Comparison of ENCODE assay signal across 15 mouse cellular contexts in the genomic region with DNA sequence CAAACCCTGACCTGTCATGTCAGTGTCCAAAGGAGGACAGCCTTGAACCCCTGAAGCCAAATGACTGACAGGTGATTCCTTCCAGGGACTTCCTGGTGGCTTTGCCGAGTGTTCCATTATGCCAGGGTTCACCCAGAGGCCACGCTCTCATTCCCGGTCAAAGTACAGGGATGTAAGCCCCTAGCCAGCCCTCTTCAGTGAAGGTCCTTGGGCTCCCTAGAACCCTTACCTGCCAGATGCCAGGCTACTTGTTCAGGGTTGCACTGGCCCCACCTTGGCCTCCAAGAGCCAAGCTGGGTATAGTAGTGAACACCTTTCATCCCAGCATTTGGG. TPM values are rescaled to one million over a fixed set of nuclear protein-coding genes. Genes with fewer than 3 reads are reported as not detected.
DNase-seq lines count a peak whose midpoint lies in the region; ATAC-seq and TF ChIP-seq lines count a peak whose summit lies in the region.
"Had no signal": no experiment of that assay in that cellular context is flagged by ENCODE, and none has a peak within 500 bp of the region (broad histone marks: within the 10 kb centered on the region; RNA-seq: fewer than 3 reads in every experiment).

No protein-coding gene starts in this region.

- H3K27ac ChIP-seq in kidney, embryonic 15.5 days, result no peak overlapping the region
- H3K27ac ChIP-seq in liver, adult 2 months (replicated peaks; ENCODE audit: insufficient read depth, low read depth, low read length), result no peak overlapping the region
- no peak overlapping the region for H3K27ac ChIP-seq in liver, embryonic 11.5 days (ENCODE audit: low read depth, low read length)
- H3K27ac ChIP-seq in intestine, embryonic 15.5 days, result no peak overlapping the region
- H3K27ac ChIP-seq: gastrocnemius, adult 2 months; heart, embryonic 15.5 days; hindbrain, embryonic 12.5 days; hindbrain, postnatal 0 days; liver, embryonic 12.5 days; macrophage had no signal

- H3K36me3 ChIP-seq in kidney, embryonic 15.5 days, result no peaks in the 10 kb centered on the region
- no peaks in the 10 kb centered on the region for H3K36me3 ChIP-seq in liver, adult 2 months (ENCODE audit: control insufficient read depth, insufficient read depth, low read length)
- no peaks in the 10 kb centered on the region for H3K36me3 ChIP-seq in liver, embryonic 11.5 days (ENCODE audit: control insufficient read depth, insufficient read depth, low read length)
- no peaks in the 10 kb centered on the region for H3K36me3 ChIP-seq in intestine, embryonic 15.5 days
- H3K36me3 ChIP-seq: heart, embryonic 15.5 days; hindbrain, embryonic 12.5 days; liver, embryonic 12.5 days had no signal

- H3K4me2 ChIP-seq in kidney, embryonic 15.5 days, result no peak overlapping the region
- no peak overlapping the region for H3K4me2 ChIP-seq in liver, embryonic 11.5 days
- no peak overlapping the region for H3K4me2 ChIP-seq in intestine, embryonic 15.5 days (replicated peaks)
- H3K4me2 ChIP-seq: heart, embryonic 15.5 days; hindbrain, embryonic 12.5 days; liver, embryonic 12.5 days had no signal

- ATAC-seq in kidney, embryonic 15.5 days (replicated peaks; ENCODE audit: low FRiP score), result no peak
- ATAC-seq in liver, embryonic 11.5 days (replicated peaks; ENCODE audit: low FRiP score), result no peak
- ATAC-seq in intestine, embryonic 15.5 days, result peak; percentile 24
- ATAC-seq in megakaryocyte progenitor cell, adult 5-6 weeks (replicated peaks; ENCODE audit: poor library complexity), result no peak
- ATAC-seq: midbrain, embryonic 16.5 days had no signal

- H3K27me3 ChIP-seq in kidney, embryonic 15.5 days, result no peaks in the 10 kb centered on the region; the same call in 1 of the 2 replicates
- no peaks in the 10 kb centered on the region for H3K27me3 ChIP-seq in liver, adult 2 months (ENCODE audit: control insufficient read depth, insufficient read depth, low read length)
- H3K27me3 ChIP-seq in liver, embryonic 11.5 days (replicated peaks; ENCODE audit: control insufficient read depth, insufficient read depth, low read length), result no peaks in the 10 kb centered on the region
- H3K27me3 ChIP-seq in intestine, embryonic 15.5 days (replicated peaks), result no peaks in the 10 kb centered on the region

- peak; percentile 7 to 9 for DNase-seq in kidney, adult 8-10 months
- peak; percentile 3 for DNase-seq in liver, adult 2 months (ENCODE audit: extremely low read depth, low read depth, low spot score)
- no peak for DNase-seq in liver, embryonic 11.5 days (ENCODE audit: low spot score)
- peak; percentile 58 for DNase-seq in yolk sac, embryonic 10.5 days (ENCODE audit: low spot score)

- TF ChIP-seq CTCF in liver, adult 2 months (IDR thresholded peaks at IDR 0.05; ENCODE audit: low read depth, low read length), result no peak

- H3K9ac ChIP-seq in kidney, embryonic 15.5 days, result no peak overlapping the region
- no peak overlapping the region for H3K9ac ChIP-seq in liver, adult 2 months (ENCODE audit: low read depth, low read length)
- H3K9ac ChIP-seq in liver, embryonic 11.5 days (ENCODE audit: low read depth, low read length), result no peak overlapping the region
- H3K9ac ChIP-seq in intestine, embryonic 15.5 days, result no peak overlapping the region
- H3K9ac ChIP-seq: heart, embryonic 15.5 days; hindbrain, embryonic 12.5 days; liver, embryonic 12.5 days had no signal

- H3K4me1 ChIP-seq in kidney, embryonic 15.5 days, result 0 out of 2 replicates have a peak, but pooled peaks cover 4% of the 10 kb centered on the region
- H3K4me1 ChIP-seq in liver, adult 2 months (ENCODE audit: control insufficient read depth, insufficient read depth, low read length), result no peaks in the 10 kb centered on the region
- H3K4me1 ChIP-seq in liver, embryonic 11.5 days (replicated peaks; ENCODE audit: control insufficient read depth, insufficient read depth, low read length), result no peaks in the 10 kb centered on the region
- peaks cover 14% of the 10 kb centered on the region for H3K4me1 ChIP-seq in intestine, embryonic 15.5 days (replicated peaks)
- H3K4me1 ChIP-seq: heart, embryonic 15.5 days; hindbrain, embryonic 12.5 days had no signal

- no peaks in the 10 kb centered on the region for H3K9me3 ChIP-seq in kidney, embryonic 15.5 days (replicated peaks)
- H3K9me3 ChIP-seq in liver, embryonic 11.5 days (ENCODE audit: control insufficient read depth, low read length), result no peaks in the 10 kb centered on the region
- H3K9me3 ChIP-seq in intestine, embryonic 15.5 days, result no peaks in the 10 kb centered on the region
- H3K9me3 ChIP-seq: heart, embryonic 15.5 days; hindbrain, embryonic 12.5 days; liver, embryonic 12.5 days had no signal

- no peak for TF ChIP-seq POLR2A in liver, adult 2 months (IDR thresholded peaks at IDR 0.05; ENCODE audit: extremely low read depth, insufficient read depth, low read length)

- 64% methylated on average over 3 of the region's 3 CpGs for WGBS in kidney, embryonic 15.5 days
- 51% methylated on average over 3 of the region's 3 CpGs for WGBS in liver, adult 2 months
- 48% methylated on average over 3 of the region's 3 CpGs for WGBS in liver, embryonic 11.5 days
- WGBS in intestine, embryonic 15.5 days, result 43% methylated on average over 3 of the region's 3 CpGs

- H3K4me3 ChIP-seq in kidney, embryonic 15.5 days (replicated peaks), result no peak overlapping the region
- H3K4me3 ChIP-seq in liver, adult 2 months (ENCODE audit: insufficient read depth, low read depth, low read length), result no peak overlapping the region
- H3K4me3 ChIP-seq in liver, embryonic 11.5 days (ENCODE audit: low read depth, low read length), result no peak overlapping the region
- no peak overlapping the region for H3K4me3 ChIP-seq in intestine, embryonic 15.5 days (replicated peaks)
- H3K4me3 ChIP-seq: erythroblast, embryonic 14.5 days; gastrocnemius, adult 2 months; heart, embryonic 15.5 days; hindbrain, embryonic 12.5 days; liver, embryonic 12.5 days had no signal

- no peaks in the 10 kb centered on the region for H3K79me2 ChIP-seq in liver, adult 2 months (ENCODE audit: control insufficient read depth, insufficient read depth, low read length)

RNA-seq across cellular contexts. Expression of gene Bcl11b, which starts 38.8 kb away (rescaled TPM):
- 3.1 and 3.8 TPM in 2 replicates for polyA plus RNA-seq in kidney, embryonic 15.5 days (2015; fragmentation: Nextera tagmentation; extraction: Ambion mirVana)
- 0.13 and 0.18 TPM in 2 replicates for total RNA-seq in liver, adult 2 months (2014; rRNA removed)
- polyA plus RNA-seq in liver, adult 2 months (2012; rRNA removed), result 0.19 and 0.39 TPM in 2 replicates
- polyA plus RNA-seq in liver, embryonic 11.5 days (2014; fragmentation: Nextera tagmentation; extraction: Ambion mirVana), result 0.53 and 0.90 TPM in 2 replicates
- 6.7 and 6.9 TPM in 2 replicates for polyA plus RNA-seq in intestine, embryonic 15.5 days (2015; fragmentation: Nextera tagmentation; extraction: Ambion mirVana)
- total RNA-seq in megakaryocyte progenitor cell, adult 5-6 weeks (2015), result 0.02 TPM in 1 of 2 replicates, not detected in the other
- 0.24 and 0.33 TPM in 2 replicates for total RNA-seq in megakaryocyte progenitor cell, adult 5-6 weeks (2017)
- polyA plus RNA-seq: erythroblast, embryonic 14.5 days; macrophage had no signal
